Mouse (Mus musculus): ENCODE measurements around the gene Pigx. TPM values are rescaled to one million over a fixed set of nuclear protein-coding genes. Genes with fewer than 3 reads are reported as not detected.

The Pigx gene
- polyA plus RNA-seq, 1 experiment from 2014 or later = 120 TPM

Other genes starting within 250 kb of the Pigx start
- gene Meltf, start 220.9 kb downstream of the Pigx start, polyA plus RNA-seq (2016; fragmentation: Nextera tagmentation; extraction: Ambion mirVana) = 0.50 and 0.70 TPM in 2 replicates
- gene Pigz, start 165.9 kb downstream of the Pigx start, polyA plus RNA-seq (2016; fragmentation: Nextera tagmentation; extraction: Ambion mirVana) = 0.91 and 1.2 TPM in 2 replicates
- 77.5 and 83.7 TPM in 2 replicates for gene 0610012G03Rik, start 151.2 kb downstream of the Pigx start, polyA plus RNA-seq (2016; fragmentation: Nextera tagmentation; extraction: Ambion mirVana)
- 148 and 149 TPM in 2 replicates for gene Ncbp2, start 151.2 kb downstream of the Pigx start, polyA plus RNA-seq (2016; fragmentation: Nextera tagmentation; extraction: Ambion mirVana)
- 24.8 and 24.9 TPM in 2 replicates for gene Senp5, start 96.5 kb downstream of the Pigx start, polyA plus RNA-seq (2016; fragmentation: Nextera tagmentation; extraction: Ambion mirVana)
- 37.9 and 38.0 TPM in 2 replicates for gene Pak2, start 20.4 kb downstream of the Pigx start, polyA plus RNA-seq (2016; fragmentation: Nextera tagmentation; extraction: Ambion mirVana)
- gene Cep19, start 60 bp upstream of the Pigx start, polyA plus RNA-seq (2016; fragmentation: Nextera tagmentation; extraction: Ambion mirVana) = 34.1 and 35.9 TPM in 2 replicates
- 9.4 and 9.9 TPM in 2 replicates for gene Nrros, start 65.9 kb upstream of the Pigx start, polyA plus RNA-seq (2016; fragmentation: Nextera tagmentation; extraction: Ambion mirVana)
- not detected in 2 replicates for gene Bex6, start 80.1 kb upstream of the Pigx start, polyA plus RNA-seq (2016; fragmentation: Nextera tagmentation; extraction: Ambion mirVana)
- 20.1 and 23.9 TPM in 2 replicates for gene Fbxo45, start 147.4 kb upstream of the Pigx start, polyA plus RNA-seq (2016; fragmentation: Nextera tagmentation; extraction: Ambion mirVana)
- gene Wdr53, start 147.5 kb upstream of the Pigx start, polyA plus RNA-seq (2016; fragmentation: Nextera tagmentation; extraction: Ambion mirVana) = 18.4 and 19.0 TPM in 2 replicates
- not detected in 2 replicates for gene Smco1, start 171.7 kb upstream of the Pigx start, polyA plus RNA-seq (2016; fragmentation: Nextera tagmentation; extraction: Ambion mirVana)
- gene Rnf168, start 177.7 kb upstream of the Pigx start, polyA plus RNA-seq (2016; fragmentation: Nextera tagmentation; extraction: Ambion mirVana) = 35.7 and 39.7 TPM in 2 replicates
- gene Ubxn7, start 232.5 kb upstream of the Pigx start, polyA plus RNA-seq (2016; fragmentation: Nextera tagmentation; extraction: Ambion mirVana) = 34.6 and 34.8 TPM in 2 replicates

Measured in limb, embryonic 12.5 days (tissue).